Mouse (Mus musculus) heart, postnatal 0 days (tissue): ENCODE data around the gene Prkaa2.

ENCODE experiments used
- CTCF ChIP-seq: IDR thresholded peaks from 2 replicates; pipeline ENCODE4 v1.5.1; 2016; ENCODE audit warnings: antibody characterized with exemption, control low read depth, low read depth
- EP300 ChIP-seq: IDR thresholded peaks from 2 replicates; pipeline ENCODE4 v1.6.1; 2016; ENCODE audit warnings: antibody characterized with exemption, low read depth

DNA sequence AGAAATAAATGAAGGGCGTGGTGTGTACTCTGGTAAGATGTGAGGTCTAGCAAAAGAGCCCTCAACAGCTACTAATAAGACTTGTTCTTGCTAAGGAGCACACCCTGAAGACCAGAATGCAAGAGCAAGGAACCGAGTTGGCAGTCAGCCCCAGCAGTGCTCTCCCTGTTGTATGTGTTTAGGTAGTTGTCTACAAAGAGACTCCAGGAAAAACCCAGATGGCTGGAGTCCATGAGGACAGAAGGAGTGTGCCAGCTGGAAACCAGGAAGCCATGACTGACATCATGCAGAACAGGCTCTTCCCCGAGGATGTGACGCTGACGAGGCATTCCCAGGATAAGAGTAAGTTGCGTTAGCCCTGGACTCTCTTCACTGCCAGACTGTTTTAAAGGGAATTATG, 119.7 kb downstream of the Prkaa2 start:
- no peak for TF ChIP-seq CTCF
- no peak for TF ChIP-seq EP300
